Mouse (Mus musculus) testis, adult 2 months (tissue): Measurements from ENCODE around the gene Kdm5b. TPM values are rescaled to one million over a fixed set of nuclear protein-coding genes. Genes with fewer than 3 reads are reported as not detected.

Experiments
- H3K27ac ChIP-seq: fragments of 200-500 bp; 2 replicates; pipeline ENCODE4 v1.5.1; 2012; ENCODE audit warnings: low read depth, low read length; ENCODE audit not compliant: control insufficient read depth, insufficient read depth
- H3K27me3 ChIP-seq: fragments of 200-500 bp; 2 replicates; pipeline ENCODE4 v1.6.1; 2012; ENCODE audit warnings: mild to moderate bottlenecking, low read length, moderate library complexity; ENCODE audit not compliant: control insufficient read depth, insufficient read depth
- H3K36me3 ChIP-seq: fragments of 200-500 bp; 2 replicates; pipeline ENCODE4 v1.6.1; 2012; ENCODE audit warnings: mild to moderate bottlenecking, low read length; ENCODE audit not compliant: control insufficient read depth, insufficient read depth
- H3K4me1 ChIP-seq: fragments of 200-500 bp; 2 replicates; pipeline ENCODE4 v1.6.1; 2012; ENCODE audit warnings: low read length; ENCODE audit not compliant: control insufficient read depth, insufficient read depth
- H3K4me3 ChIP-seq: fragments of 200-500 bp; 2 replicates; pipeline ENCODE4 v1.5.1; 2012; ENCODE audit warnings: low read depth, mild to moderate bottlenecking, low read length, moderate library complexity, mixed read lengths; ENCODE audit not compliant: control insufficient read depth
- CTCF ChIP-seq: fragments of 200-500 bp; IDR thresholded peaks from 2 replicates; pipeline ENCODE4 v1.5.1; 2012; ENCODE audit warnings: low read depth, mild to moderate bottlenecking, inconsistent platforms, low read length, moderate library complexity; ENCODE audit not compliant: control insufficient read depth, insufficient read depth, insufficient replicate concordance
- POLR2A ChIP-seq: fragments of 200-500 bp; IDR thresholded peaks from 2 replicates; pipeline ENCODE4 v1.6.1; 2012; ENCODE audit warnings: low read depth, mild to moderate bottlenecking, inconsistent platforms, low read length, moderate library complexity; ENCODE audit not compliant: control insufficient read depth
- polyA plus RNA-seq: library from polyadenylated mRNA; depleted of rRNA; stranded (reverse); fragments of >200 nt; gene quantifications from 2 replicates; pipeline ENCODE4 v1.2.3, GENCODE M21; 2012

The Kdm5b gene
- polyA plus RNA-seq, 1 experiment = 43.6 TPM

DNA sequence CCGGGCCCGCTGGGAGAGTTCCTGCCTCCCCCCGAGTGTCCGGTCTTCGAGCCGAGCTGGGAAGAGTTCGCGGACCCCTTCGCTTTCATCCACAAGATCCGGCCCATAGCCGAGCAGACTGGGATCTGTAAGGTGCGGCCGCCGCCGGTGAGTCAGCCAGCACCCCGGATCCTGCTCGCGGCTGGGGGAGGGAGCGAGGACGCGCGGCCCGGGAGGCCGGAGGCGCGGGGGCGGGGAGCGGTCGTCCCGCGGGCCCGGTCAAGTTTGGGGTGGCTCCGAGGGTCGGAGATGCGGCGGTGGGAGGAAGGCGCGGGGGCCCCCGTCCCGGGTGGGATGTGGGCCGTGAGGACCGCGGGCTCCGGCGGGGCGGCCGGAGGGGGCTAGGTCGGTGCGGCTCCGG lies 425 bp downstream of the Kdm5b start:
- peak overlapping the region; percentile 96 for H3K27ac ChIP-seq
- no peaks in the 10 kb centered on the region for H3K27me3 ChIP-seq
- H3K36me3 ChIP-seq = no peaks in the 10 kb centered on the region; the same call in 1 of the 2 replicates
- TF ChIP-seq POLR2A (no peak), CTCF (no peak)
- H3K4me1 ChIP-seq = peaks cover 9% of the 10 kb centered on the region
- H3K4me3 ChIP-seq = peak overlapping the region; percentile 88

DNA sequence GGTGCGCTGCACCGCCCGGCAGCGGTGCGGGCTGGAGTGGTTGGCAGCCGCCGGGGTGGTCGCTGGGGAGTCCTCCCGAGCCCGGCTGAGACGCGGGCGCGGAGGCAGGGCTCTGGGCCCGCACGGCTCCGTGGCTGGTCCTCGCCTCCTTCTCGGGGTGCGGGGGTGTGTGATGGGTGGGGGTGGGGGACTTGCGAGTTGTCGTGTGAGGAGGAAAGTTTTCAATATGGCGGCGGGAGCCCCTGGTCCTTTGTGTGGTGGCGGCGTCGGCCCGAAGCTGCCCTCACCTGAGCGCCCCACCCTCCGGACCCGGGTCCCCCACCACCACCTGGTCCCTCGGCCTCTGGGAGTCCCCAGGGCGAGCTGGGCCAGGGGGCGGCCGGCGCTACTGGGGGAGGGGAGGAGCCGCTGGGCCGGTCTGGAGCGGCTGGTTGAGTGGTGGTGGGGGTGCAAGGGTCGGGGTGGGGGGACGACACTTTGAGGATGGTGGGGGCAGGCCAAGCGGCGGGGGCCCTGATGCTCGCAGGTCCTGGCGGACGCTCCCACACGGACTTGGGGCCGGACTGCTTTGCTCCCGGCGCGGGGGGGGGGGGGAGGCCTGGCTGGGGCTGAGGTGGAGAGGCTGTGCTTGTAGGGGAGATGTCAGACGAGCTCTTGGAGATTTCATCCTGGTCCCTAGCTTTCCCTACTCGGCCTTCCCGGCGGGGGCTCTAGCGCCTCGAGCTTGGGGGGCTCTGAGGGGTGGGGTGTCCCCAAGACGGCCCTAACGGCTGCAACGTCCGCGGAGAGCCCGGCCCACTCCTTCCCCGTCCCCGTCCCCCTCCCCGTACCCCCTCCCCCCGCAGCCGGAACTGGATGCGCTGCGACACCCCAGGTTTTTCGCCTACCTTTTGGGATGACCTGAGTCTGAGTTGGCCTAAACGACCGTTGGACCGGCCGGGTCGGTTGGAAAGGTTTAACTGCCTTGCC lies 1.1 kb downstream of the Kdm5b start:
- Histone ChIP-seq H3K4me1 (peaks cover 6% of the 10 kb centered on the region), H3K4me3 (peak overlapping the region; percentile 88), H3K27ac (peak overlapping the region; percentile 97), H3K36me3 (no peaks in the 10 kb centered on the region; the same call in 1 of the 2 replicates), H3K27me3 (no peaks in the 10 kb centered on the region)
- TF ChIP-seq POLR2A (peak; percentile 44; the same call in 1 of the 2 replicates), CTCF (no peak)

DNA sequence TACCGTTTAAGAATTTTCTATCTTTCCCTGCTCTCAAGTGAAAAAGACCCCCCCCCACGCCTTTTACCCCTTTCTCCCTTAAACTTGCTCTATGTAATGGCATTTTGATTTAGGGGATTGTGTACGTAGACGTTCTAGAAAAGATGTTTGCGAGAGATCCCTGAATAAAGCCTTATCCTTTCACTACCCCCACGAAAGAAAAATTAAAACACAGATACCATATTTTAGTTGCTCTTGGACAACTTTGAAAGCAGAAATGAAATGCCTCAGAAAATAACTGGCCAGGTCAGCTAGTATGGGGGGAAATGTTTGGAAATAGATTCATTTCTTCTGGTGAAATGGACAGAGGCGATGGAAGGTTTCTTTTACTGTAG lies 1.8 kb downstream of the Kdm5b start:
- H3K36me3 ChIP-seq = no peaks in the 10 kb centered on the region; the same call in 1 of the 2 replicates
- peaks cover 5% of the 10 kb centered on the region for H3K4me1 ChIP-seq
- peak overlapping the region; percentile 88 for H3K4me3 ChIP-seq
- H3K27me3 ChIP-seq = no peaks in the 10 kb centered on the region
- H3K27ac ChIP-seq = peak overlapping the region; percentile 97
- TF ChIP-seq CTCF (no peak), POLR2A (no peak)

DNA sequence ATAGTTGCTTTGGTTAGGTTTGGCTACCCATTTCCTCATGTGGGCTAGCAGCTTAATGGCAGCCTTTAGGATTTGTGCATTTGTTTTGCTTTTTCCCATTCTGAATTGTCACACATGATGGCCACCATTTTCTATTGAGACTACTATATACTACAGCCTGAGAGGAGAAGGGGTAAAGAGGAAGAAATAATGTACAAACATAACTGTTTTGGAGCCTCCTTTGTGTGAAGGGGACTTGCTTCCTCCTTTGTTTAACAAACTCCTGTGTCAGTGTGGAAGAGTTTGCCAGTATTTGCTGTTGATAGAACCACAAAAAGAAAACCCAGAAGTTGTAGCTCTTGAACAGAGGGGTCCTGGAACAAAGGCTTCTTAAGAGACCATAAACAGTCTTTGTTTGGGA lies 2.5 kb downstream of the Kdm5b start:
- no peaks in the 10 kb centered on the region for H3K27me3 ChIP-seq
- TF ChIP-seq CTCF (no peak), POLR2A (no peak)
- peaks cover 5% of the 10 kb centered on the region for H3K4me1 ChIP-seq
- H3K27ac ChIP-seq = peak overlapping the region; percentile 97
- H3K4me3 ChIP-seq = peak overlapping the region; percentile 88; the same call in 1 of the 2 replicates
- no peaks in the 10 kb centered on the region; the same call in 1 of the 2 replicates for H3K36me3 ChIP-seq

DNA sequence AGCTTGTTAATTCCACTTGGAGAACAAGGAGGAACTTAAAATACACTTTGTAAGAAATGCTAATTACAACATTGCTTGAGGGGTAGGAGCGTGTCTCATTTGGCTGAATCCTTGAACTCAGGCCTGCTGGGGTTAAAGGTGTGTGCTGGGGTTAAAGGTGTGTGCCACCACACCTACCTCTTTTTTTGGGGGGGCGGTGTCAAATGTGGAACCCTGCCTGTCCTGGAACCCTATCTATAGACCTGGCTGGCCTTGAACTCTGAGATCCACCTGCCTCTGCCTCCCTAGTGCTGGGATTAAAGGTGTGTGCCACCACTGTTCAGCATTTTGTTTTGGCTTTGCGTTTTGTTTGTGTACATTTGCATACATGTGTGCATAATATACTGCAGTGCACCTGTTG lies 3.8 kb downstream of the Kdm5b start:
- H3K36me3 ChIP-seq = no peaks in the 10 kb centered on the region; the same call in 1 of the 2 replicates
- H3K27ac ChIP-seq = peak overlapping the region; percentile 63
- TF ChIP-seq POLR2A (no peak), CTCF (no peak)
- no peaks in the 10 kb centered on the region for H3K27me3 ChIP-seq
- H3K4me1 ChIP-seq = peaks cover 5% of the 10 kb centered on the region
- H3K4me3 ChIP-seq = peak overlapping the region; percentile 68

DNA sequence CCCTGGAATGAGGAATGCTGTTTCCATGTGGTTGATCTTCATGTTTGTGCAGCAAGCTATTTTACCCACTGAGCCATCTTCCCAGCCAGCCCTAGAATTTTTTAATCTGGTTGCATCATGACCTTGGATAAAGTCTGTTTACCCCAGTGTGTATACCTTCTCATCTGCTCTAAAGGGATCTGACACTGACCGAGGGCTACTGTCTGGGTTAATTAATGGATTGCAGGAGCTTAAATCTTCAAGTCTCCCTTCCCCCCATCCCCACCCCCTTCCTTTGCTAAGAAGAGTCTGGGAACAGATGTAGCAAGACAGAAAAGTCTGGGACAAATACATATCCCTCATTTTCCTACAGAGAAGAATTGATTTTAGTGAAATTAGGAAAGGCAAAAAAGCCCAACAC lies 7.5 kb downstream of the Kdm5b start:
- no peak overlapping the region for H3K27ac ChIP-seq
- peaks cover 5% of the 10 kb centered on the region for H3K4me1 ChIP-seq
- no peak for TF ChIP-seq CTCF
- no peak for TF ChIP-seq POLR2A
- H3K36me3 ChIP-seq = no peaks in the 10 kb centered on the region; the same call in 1 of the 2 replicates
- no peak overlapping the region for H3K4me3 ChIP-seq
- no peaks in the 10 kb centered on the region for H3K27me3 ChIP-seq

DNA sequence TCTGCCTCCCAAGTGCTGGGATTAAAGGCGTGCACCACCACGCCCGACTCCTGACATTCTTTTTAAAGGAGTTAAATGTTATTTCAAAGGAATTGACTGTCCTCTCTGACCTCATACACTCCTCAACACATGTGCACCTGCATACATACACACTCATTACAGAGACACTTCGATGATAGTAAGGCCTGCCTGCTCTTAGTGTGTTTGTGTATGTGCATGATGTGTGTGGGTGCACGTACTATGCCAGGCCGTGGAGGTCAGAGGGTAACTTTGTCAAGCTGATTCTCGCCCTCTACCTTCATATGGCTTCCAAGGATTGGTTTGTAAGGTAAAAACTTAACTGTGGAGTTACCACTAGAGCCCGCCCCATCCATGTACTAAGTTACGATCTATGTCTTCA lies 10.2 kb downstream of the Kdm5b start:
- Histone ChIP-seq H3K4me1 (peaks cover 2% of the 10 kb centered on the region), H3K36me3 (no peaks in the 10 kb centered on the region), H3K4me3 (no peak overlapping the region), H3K27me3 (no peaks in the 10 kb centered on the region), H3K27ac (no peak overlapping the region)
- TF ChIP-seq POLR2A (no peak; the same call in 1 of the 2 replicates), CTCF (no peak)
